ENCODE assay signal across 23 mouse cellular contexts in genomic region chr15:96915544-96915943, GRCm38 (mm10).
DNase-seq lines count a peak whose midpoint lies in the region; ATAC-seq lines count a peak whose summit lies in the region.
"Had no signal": no experiment of that assay in that cellular context is flagged by ENCODE, and none has a peak within 500 bp of the region (broad histone marks: within the 10 kb centered on the region; RNA-seq: fewer than 3 reads in every experiment).

No protein-coding gene starts in this region.

- H3K4me2 ChIP-seq in heart, embryonic 12.5 days, result no peak overlapping the region
- H3K4me2 ChIP-seq: embryonic facial prominence, embryonic 12.5 days; forebrain, embryonic 15.5 days; heart, embryonic 15.5 days; hindbrain, embryonic 14.5 days had no signal

- no peak overlapping the region for H3K27ac ChIP-seq in heart, embryonic 12.5 days (ENCODE audit: poor library complexity, severe bottlenecking)
- H3K27ac ChIP-seq: embryonic facial prominence, embryonic 12.5 days; forebrain, embryonic 15.5 days; heart, embryonic 15.5 days; hindbrain, embryonic 10.5 days; hindbrain, embryonic 14.5 days had no signal

- H3K4me3 ChIP-seq in heart, embryonic 12.5 days, result no peak overlapping the region
- H3K4me3 ChIP-seq: embryonic facial prominence, embryonic 12.5 days; forebrain, embryonic 15.5 days; heart, embryonic 15.5 days; hindbrain, embryonic 10.5 days had no signal

- no peaks in the 10 kb centered on the region for H3K36me3 ChIP-seq in heart, embryonic 12.5 days
- H3K36me3 ChIP-seq: embryonic facial prominence, embryonic 12.5 days; forebrain, embryonic 15.5 days; G1E; heart, embryonic 15.5 days; hindbrain, embryonic 10.5 days had no signal

- no peaks in the 10 kb centered on the region for H3K9me3 ChIP-seq in heart, embryonic 12.5 days (replicated peaks)
- H3K9me3 ChIP-seq: embryonic facial prominence, embryonic 12.5 days; forebrain, embryonic 15.5 days; heart, embryonic 15.5 days; hindbrain, embryonic 10.5 days had no signal

- intact Hi-C loops in gastrocnemius, postnatal 14 days (cut with DNase I; ENCODE audit: low total_unique reads), result no loop called here

- H3K27me3 ChIP-seq in heart, embryonic 12.5 days (replicated peaks), result no peaks in the 10 kb centered on the region
- H3K27me3 ChIP-seq: embryonic facial prominence, embryonic 12.5 days; forebrain, embryonic 15.5 days; heart, embryonic 15.5 days had no signal

- peak; percentile 79 for DNase-seq in gastrocnemius, adult 18-20 months (ENCODE audit: low spot score)
- DNase-seq in gastrocnemius, postnatal 4 days (ENCODE audit: low spot score in 2 of 2), result no peak
- peak; percentile 24 for DNase-seq in heart, postnatal 4 days
- DNase-seq in gastrocnemius, postnatal 14 days, result peak; percentile 65
- DNase-seq in adrenal gland, postnatal 36 days, result no peak
- no peak for DNase-seq in spleen, postnatal 10 days (ENCODE audit: low spot score in 2 of 2)
- DNase-seq: adrenal gland, adult 8-10 months; B cell, adult 2 months; cerebellum, adult 11 months; cerebellum, adult 8-10 months; cerebellum, postnatal 14 days; embryo, embryonic 11 days; heart, postnatal 14 days; kidney, adult 2 months had no signal

- H3K4me1 ChIP-seq in heart, embryonic 12.5 days (replicated peaks), result peaks cover 12% of the 10 kb centered on the region
- H3K4me1 ChIP-seq: embryonic facial prominence, embryonic 12.5 days; forebrain, embryonic 15.5 days; hindbrain, embryonic 10.5 days had no signal

- no peak overlapping the region for H3K9ac ChIP-seq in heart, embryonic 12.5 days
- H3K9ac ChIP-seq: embryonic facial prominence, embryonic 12.5 days; forebrain, embryonic 15.5 days; heart, embryonic 15.5 days; hindbrain, embryonic 14.5 days had no signal

- 67% methylated on average over 10 of the region's 10 CpGs for WGBS in heart, embryonic 12.5 days

- ATAC-seq in heart, embryonic 12.5 days (ENCODE audit: insufficient number of reproducible peaks, low FRiP score), result no peak
- ATAC-seq: CD4-positive, CD25-positive, alpha-beta regulatory T cell, adult 4 months; forebrain, embryonic 15.5 days; intestine, embryonic 16.5 days had no signal

Comparison
In these comparisons a context has a peak if more than half of its experiments do, and no peak if none do; other contexts are left out.
1. DNase-seq: peak in gastrocnemius, adult 18-20 months (single experiment), heart, postnatal 4 days (single experiment) and gastrocnemius, postnatal 14 days (single experiment); none in gastrocnemius, postnatal 4 days (0 of 2), adrenal gland, postnatal 36 days (0 of 2) and spleen, postnatal 10 days (0 of 2).